Mouse (Mus musculus) CH12F3 (cell line): ENCODE measurements around the gene Sec23ip.

Experiments
- in situ Hi-C: fragments of 300-500 bp; cut with MboI; formaldehyde crosslinking; loops from 2 replicates; pipeline ENCODE4 v1.14.3; 2020; ENCODE audit warnings: low sequenced_read_pairs

The Sec23ip gene

DNA sequence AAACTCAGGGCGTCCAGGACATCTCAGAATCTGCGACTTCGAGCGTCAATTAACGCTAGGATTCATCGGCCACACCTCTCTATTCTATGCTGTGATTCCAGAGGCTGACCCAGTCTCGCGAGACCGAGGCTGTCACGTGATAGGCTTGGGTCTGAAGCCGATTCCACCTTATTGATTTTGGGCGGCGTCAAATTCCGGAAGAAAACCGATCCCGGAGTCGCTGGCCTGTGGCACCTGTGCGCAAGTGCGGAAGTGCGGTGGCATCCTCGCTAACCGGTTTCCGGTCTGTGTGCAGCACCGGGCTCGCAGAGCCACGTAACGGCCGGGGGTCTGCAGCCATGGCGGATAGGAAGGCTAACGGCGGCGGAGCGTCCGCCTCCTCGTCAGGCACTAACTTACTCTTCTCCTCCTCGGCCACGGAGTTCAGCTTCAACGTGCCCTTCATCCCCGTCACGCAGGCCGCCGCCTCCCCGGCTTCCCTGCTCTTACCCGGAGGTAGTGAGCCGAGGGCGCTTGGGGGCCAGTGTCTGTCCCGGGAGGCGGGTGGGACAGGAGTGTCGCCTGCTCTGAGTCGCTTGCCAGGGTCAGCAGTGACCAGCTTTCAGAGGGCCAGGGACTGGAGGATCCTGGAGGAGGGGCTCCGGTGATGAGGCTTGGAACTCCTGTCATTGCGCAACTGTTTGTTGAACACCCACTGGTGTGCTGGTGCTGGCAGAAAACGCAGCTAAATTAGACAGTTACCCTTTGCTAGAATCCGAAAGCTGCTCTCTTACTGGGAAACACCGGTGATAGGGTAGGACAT, at the start of gene Sec23ip:
Sec23ip (plus strand) TSS at position 260 of the 802 bp plus-strand sequence.
- in situ Hi-C loops = no loop called here

DNA sequence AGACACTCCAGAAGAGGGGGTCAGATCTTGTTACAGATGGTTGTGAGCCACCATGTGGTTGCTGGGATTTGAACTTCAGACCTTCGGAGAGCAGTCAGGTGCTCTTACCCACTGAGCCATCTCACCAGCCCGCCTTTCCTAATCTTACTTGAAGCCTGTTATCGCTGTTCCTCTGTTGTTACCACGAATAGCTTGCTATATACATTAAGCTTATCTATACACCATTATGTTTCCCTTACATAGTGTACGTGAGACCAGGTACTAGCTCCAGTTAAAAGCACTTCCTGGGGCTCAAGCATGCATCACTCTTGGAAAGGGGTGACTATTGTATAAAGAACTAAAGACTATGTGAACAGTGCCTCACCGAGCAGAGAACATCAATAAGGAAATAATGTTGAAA, 44.8 kb upstream of the Sec23ip start:
- in situ Hi-C loops = loop anchor here (10.0 kb wide), 1 partner anchor 245 kb away; no protein-coding TSS in a partner anchor

DNA sequence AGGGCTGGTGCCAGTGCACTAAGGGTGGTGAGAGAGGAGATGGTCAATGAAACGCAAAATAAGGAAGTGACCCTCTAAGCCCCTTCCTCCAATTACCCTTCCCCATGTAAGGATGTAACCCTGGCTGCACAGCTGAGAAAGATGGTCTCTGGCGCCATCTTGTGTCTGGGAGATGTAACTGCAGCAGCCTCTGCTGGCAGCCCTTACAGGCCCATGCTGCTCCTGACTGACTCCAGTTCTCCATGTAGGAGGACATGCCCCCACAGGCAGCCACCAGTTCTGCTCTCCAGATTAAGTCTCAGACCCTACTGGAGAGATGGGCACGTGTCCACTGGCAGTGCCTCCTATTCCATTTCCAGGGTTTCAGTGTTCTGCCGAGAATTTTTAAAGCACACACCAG, 39.0 kb upstream of the Sec23ip start:
- in situ Hi-C loops = no loop called here

DNA sequence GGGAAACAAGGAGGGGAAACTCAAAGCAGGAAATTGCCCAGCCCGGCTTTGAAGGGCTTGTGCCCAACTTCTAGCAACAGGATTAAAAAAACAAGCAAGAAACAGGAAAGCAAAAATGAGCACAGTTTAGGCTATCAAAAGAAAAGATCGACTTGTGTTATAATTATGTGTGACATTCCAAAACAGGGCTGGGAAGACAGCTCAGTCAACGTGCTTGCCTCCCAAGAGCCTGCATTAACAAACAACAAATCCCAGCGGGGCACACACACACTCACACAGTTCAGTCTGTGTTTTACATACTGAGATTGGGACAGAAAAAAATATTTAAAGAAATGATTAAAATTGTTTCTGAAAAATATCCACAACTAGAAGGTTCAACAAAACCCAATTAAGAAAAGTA, 26.8 kb upstream of the Sec23ip start:
- in situ Hi-C loops = no loop called here

DNA sequence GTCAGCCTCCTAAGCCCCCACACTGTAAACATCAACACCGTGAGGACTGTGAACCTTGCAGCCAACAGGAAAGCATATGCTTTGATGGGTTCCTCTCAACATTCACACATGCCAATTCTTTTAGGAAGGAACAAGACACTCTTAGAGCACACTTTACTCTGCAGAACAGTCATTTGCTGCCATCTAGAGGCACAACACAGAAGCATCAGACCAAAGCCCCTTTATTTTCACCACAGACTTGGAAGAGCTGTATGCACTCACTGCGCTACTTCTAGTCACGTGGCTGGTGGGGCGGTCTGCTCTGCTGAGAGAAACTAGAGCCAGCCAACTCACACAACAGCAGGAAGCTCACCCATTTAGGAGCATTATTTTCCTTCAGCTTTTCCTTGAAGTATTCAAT, 20.0 kb upstream of the Sec23ip start:
- in situ Hi-C loops = no loop called here

DNA sequence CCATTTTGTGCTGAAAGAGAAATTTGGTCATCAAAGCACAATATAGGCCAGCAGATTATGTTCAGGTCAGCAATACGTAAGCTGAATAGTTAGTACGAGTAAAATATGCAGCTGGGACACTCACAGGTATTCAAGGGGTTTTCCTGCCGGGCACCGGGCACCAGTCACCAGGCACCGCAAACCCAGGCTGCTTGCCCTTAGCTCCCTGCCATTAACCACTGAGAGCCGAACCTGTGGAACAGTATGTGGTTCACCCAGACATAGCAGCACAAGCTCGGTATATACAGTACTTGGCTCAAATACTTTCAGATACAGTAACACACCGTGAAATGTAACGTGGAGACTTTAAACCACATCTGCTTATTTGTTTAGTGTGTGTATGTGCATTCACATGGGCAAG, 19.6 kb upstream of the Sec23ip start:
- in situ Hi-C loops = no loop called here

DNA sequence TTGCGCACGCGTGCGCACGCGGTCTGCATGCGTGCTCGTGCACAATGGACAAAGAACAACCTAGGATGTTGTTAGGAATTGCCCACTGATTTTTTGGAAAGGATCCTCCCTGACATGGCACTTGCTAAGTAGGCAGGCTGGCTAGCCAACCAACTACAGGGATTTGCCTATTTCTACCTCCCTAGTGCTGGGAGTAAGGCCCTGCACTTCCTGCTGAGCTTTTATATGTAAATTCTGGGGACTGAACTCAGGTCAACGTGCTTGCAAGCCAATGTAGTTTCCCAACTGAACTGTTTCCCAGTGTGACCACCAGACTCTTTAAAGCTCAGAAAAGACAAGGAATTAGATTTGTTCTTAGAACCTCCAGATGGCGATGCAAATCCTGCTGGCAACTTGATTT, 17.7 kb upstream of the Sec23ip start:
- in situ Hi-C loops = no loop called here

DNA sequence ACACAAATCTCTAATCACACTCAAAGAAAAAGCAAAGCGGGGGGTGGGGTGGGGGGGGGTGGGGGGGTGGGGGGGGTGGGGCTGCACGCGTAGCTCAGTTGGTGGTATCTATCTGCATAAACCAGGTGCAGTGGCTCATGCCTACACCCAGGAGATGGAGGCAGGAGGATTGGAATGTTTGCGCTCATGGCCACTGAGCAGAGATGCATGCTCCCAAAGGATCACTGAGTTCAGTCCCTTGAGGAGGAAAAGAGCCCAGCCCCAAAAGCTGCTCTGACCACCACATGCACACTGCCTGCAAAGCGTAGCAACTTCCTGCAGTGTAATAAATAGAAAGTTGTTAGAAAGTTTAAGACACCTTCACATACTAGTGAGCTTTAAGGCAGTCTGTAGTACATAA, 17.0 kb upstream of the Sec23ip start:
- in situ Hi-C loops = no loop called here

DNA sequence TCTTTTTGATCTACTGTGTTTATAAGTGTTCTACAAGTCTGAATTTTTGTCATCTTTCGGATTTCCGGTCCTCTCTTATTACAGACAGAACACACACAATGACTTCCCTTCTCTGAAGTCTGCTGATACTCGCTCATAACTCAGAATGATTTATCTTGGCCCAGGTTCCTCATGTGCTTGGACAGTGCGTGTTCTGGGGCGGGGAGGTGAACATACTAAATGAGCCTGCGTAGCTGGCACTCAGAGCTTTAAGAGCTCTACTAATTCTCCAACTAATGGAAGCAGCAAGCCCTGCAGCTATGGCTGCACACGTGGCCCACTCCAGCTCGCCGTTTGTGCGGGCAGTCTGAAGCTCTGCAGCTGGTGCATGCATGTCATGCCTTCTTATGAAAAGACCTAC, 16.0 kb upstream of the Sec23ip start:
- in situ Hi-C loops = no loop called here

DNA sequence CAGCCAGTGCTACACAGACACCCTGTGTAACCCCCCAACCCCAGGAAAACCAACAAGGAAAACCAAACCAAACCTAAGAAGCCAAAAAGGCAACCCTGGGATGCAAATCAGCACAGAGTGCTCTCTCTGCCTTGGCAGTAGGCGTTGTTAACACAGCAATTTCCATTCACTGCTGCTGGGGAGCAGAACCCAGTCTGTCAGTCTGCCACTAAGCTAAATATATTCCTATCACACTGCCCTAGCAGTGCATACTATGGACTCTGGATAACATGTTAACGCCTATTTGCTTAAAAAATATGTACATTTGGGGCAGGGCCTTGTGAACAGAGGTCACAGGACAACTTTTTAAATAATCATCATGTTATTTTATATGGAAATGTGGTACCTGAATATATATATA, 13.2 kb upstream of the Sec23ip start:
- in situ Hi-C loops = no loop called here

DNA sequence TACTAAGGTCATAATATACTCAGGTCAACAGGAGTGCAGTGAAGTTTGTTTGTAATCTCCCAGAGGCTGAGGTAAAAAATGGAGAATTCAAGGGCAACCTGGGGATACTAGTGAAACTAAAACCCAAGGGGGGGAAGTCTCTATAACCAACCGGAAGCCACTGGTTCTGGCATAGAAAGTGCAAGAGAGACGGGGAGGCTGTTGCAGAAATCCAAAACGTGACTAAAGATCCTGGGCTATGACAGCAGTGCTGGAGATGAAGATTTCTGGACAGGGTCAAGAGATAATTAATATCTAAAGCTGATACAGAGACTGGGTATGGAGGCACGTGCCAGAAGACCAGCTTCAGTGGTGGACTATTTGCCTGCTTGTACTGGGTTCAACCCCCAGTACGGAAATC, 6.7 kb upstream of the Sec23ip start:
- in situ Hi-C loops = no loop called here

DNA sequence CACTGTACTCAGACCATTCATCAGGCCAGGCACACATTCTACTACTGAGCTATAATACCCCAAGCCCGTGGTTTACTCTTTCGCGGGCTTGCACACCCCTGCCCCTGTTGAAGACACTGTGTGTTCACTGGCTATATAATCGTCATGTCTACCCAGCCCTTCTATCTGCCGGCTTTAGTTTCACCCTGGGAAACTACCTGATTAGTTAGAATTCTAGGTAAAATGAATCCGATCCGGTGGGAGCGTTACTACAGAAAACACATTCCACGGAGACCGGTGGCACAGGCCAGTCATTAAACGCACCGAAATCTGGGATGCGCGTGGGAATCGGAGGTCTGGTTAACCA, 5.7 kb upstream of the Sec23ip start:
- in situ Hi-C loops = no loop called here

DNA sequence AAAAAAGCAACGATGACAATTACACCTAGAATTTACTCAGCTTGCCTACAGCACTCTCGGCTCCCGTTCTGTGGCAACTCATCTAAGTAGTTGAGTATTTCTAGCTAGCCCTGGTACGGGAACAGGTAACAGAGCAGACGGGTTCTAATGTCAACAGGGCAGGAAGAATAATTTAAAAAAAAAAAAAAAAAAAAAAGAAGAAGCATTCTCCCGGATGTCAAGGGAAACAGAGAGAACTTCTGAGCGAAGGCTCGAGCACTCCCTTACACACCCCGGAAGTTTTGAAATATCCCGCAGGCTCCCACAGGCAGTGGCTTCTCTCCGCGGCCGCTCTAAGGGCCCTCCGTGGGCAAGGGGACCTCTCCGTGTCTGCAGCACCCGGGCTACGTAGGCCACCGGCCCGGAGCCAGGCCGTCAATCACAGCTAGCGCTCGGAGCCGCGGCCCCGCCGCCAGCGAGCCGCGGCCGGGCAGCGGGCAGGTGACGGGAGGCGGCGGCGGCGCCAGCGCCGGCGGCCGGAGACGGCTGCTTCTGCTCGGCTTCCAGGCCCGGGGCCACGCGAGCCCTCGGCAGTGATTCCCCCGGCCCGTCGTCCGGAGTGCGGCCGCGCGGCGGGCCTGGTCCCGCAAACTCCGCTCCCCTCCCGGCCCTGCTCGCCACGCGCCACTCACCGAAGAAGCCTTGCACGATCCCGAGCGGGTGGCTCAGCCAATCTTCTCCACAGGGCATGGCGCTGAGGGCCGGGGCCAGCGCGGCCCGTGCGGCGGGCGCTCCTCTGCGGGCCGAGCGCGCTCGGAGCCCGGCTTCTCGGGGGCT, 5.1 kb upstream of the Sec23ip start:
- in situ Hi-C loops = no loop called here

DNA sequence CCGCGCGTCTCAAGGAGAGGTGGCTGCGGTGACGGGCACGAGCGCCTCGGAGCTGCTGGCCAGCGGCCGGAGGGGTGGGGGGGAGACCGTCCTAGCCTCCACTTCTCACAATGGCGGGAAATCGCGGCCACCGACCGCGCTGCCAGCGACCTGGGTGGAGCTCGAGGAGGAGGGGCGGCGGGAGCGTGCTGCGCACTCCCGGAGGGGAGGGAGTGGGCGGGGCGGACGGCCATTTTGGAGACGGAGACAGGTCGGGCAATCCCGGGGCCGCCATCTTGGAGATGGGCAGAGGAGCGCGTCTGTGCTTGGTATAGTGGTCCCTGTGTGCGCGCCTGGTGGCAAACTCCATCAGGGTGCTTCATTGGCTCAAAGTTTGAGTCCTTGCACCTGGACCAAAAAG, 4.4 kb upstream of the Sec23ip start, which contains the start of gene Mcmbp:
Mcmbp (minus strand) TSS at position 162 of the 400 bp plus-strand sequence.
- in situ Hi-C loops = no loop called here

DNA sequence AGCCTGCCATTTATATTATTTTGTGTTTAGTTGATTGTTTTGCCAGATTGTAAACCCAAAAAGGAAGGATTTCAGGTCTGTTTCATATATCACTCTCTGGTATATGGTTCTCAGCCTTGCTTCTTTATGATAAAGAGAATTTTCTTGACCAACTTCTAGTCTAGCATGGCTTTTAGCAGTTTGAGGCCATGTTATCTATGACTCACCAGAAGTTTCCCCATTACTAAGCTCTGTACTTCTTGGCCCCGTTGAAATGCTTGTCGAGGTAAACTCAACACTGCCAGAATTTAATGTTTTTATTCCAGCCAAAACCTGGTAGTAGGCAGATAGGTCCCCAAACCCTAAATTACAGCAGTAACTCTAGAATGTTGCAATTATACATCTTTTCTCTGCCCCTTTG, 845 bp upstream of the Sec23ip start:
- in situ Hi-C loops = no loop called here

DNA sequence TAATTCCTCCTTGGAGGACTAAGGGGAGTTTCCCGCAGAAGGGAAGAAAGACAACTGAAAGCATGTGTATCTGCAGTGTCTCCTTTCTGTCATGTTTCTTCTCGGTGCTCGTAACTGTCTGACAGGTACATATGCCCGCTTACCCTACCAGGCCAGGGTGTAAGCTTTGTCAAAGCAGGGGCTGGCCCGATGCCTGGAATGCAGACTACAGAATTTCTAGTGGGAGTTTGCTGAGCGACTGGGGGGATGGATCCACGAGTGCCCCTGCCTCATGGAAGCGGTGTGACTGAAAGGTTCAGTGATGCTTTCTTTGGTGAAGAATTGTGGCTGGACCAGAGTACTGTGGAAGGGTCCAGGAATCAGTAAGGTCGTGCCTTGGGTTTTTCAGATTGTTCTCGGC, 1.4 kb downstream of the Sec23ip start:
- in situ Hi-C loops = no loop called here

DNA sequence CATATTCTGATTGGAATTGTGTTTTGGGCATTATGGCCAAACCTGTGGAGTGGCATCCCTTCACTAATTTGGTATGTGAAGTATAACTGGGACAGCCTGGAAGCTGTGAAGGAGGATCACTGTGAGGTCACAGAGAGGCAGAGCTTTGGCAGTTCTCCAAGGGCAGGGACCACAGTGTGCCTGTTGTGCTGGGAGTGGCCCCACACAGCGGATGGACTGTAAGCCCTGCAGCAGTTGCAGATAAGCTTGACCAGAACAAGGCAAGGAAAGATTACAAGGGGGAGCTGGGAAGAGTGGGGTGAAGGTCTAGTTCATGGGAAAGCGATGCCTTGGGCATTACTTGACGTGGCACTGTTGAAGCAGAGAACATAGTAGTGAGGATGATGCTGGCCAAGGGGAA, 4.0 kb downstream of the Sec23ip start:
- in situ Hi-C loops = no loop called here

DNA sequence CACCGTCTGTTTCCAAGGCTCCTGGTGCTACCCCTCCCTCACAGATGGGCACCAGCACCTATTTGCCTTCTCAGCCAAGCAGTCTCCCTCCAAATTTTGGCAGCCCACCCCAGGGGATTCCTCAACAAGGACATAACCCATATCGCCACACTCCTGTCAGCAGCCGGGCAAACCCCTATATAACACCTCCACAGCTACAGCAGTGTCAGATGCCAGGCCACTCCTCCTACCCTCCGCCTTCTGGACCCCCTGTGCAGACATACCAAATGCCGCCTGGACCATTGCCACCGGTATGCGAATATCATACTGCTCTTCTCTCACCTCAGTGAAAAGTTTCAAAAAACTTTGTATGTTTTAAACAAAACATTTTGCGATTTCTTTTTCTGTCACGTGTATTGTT, 5.6 kb downstream of the Sec23ip start:
- in situ Hi-C loops = no loop called here

DNA sequence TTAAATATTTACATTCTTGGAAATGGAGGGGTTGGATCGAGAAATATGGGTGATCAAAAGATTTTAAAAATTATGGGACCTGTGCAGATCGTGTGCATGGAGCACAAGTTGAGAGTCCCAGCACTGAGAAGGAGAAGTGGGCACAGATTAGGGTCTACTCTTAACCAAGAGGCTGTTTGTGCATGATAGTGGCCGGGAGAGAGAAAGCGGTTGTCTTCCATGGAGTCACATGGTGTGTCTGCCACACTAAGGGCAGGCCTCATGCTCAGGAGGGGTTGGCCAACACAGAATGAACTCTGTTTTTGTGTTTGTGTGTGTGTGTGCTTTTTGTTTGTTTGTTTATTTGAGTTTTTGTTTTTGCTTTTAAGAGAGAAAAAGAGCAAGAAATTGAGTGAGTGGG, 7.3 kb downstream of the Sec23ip start:
- in situ Hi-C loops = no loop called here

DNA sequence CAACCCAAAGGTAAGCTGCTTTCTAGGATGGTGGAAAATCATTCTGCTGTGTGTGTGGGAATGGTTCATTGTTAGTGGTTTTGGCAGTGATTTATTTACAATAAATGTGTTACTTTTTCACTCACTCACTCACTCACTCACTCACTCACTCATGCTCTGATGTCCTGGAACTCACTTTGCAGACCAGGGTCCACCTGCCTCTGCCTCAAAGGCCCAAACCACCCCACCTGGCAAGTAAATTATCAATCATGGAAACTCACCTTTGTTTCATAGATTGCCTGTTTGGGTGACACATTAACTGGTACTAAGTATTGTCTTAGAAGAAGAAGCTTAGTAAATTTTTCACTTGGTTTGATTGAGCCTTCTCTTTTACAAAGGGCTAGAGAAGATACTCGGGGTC, 10.7 kb downstream of the Sec23ip start:
- in situ Hi-C loops = no loop called here

DNA sequence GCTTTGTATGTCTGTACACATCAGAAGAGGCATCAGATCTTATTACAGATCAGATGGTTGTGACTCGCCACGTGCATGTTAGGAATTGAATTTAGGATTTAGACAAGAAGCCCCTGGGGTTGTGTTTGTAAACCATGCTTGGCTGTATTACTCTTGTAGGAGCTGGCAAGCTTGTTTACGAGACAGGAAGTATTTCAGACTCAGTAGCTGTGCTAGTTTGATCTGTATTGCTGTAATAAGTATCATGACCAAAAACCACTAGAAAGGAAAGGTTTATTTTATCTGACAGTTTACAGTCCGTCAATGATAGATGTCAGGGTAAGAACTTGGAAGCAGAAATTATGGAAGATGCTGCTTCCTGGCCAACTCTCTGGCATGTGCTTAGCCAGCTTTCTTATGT, 14.2 kb downstream of the Sec23ip start:
- in situ Hi-C loops = no loop called here

DNA sequence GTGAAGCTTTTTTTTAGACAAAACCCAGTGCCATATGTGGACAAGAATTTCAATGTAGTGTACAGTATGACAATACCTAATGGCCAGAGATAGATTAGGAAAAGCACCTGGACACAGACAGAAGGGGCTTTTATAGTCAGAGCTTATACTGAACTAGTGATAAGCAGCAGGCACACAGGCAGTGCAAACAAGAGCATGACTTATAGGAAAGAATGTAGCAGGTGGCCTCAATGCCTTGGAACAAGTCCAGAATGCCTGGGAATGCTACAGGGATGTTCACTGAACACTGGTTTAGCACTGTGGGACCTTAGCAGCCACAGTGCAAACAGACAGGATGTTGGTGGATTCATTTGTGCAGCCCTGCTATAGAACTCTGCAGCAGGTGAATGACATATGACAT, 22.0 kb downstream of the Sec23ip start:
- in situ Hi-C loops = no loop called here
